Mouse (Mus musculus): ENCODE data around the gene Gm12185.
"Not testable (repeated sequence)": the region's sequence is repeated elsewhere in the genome, so short reads cannot be mapped to it uniquely, and the experiment has no call there.

GRCm38 (mm10) chr11:48946090-48946489 lies 45.9 kb downstream of the Gm12185 start, which contains the start of gene Psme2b:
- TF ChIP-seq EP300, CTCF (IDR thresholded peaks at IDR 0.05; ENCODE audit: low read depth): not testable (repeated sequence)

All from liver, postnatal 0 days (tissue).